Mouse (Mus musculus): ENCODE data around the gene Ftl1. TPM values are rescaled to one million over a fixed set of nuclear protein-coding genes. Genes with fewer than 3 reads are reported as not detected.

Gene Ftl1
- polyA plus RNA-seq, 1 experiment from 2014 or later: 4,320 TPM

- WGBS (ENCODE audit: insufficient replicate concordance): 62% methylated on average over 4 of the region's 5 CpGs
- no peaks in the 10 kb centered on the region for H3K9me3 ChIP-seq (replicated peaks; ENCODE audit: control insufficient read depth, low read length)
- no peaks in the 10 kb centered on the region for H3K27me3 ChIP-seq (ENCODE audit: control insufficient read depth, insufficient read depth, low read length)
- peak overlapping the region; percentile 93 for H3K27ac ChIP-seq (ENCODE audit: low read depth, low read length)
- peaks cover 26% of the 10 kb centered on the region for H3K36me3 ChIP-seq (ENCODE audit: control insufficient read depth, insufficient read depth, low read length)
- no peak overlapping the region for H3K4me3 ChIP-seq (ENCODE audit: low read depth, low read length)
- H3K4me2 ChIP-seq: peak overlapping the region; percentile 71
- H3K4me1 ChIP-seq (ENCODE audit: control insufficient read depth, insufficient read depth, low read length): peaks cover 36% of the 10 kb centered on the region
- no peak for ATAC-seq (replicated peaks; ENCODE audit: insufficient number of reproducible peaks, low FRiP score, low TSS enrichment)
- peak overlapping the region; percentile 70; the same call in 1 of the 2 replicates for H3K9ac ChIP-seq (ENCODE audit: low read depth, low read length)
These were observed 1.6 kb upstream of the Ftl1 start for GRCm38 (mm10) chr7:45461326-45461725.

GRCm38 (mm10) chr7:45460860-45461314 lies 1.2 kb upstream of the Ftl1 start:
- H3K9me3 ChIP-seq (replicated peaks; ENCODE audit: control insufficient read depth, low read length): no peaks in the 10 kb centered on the region
- 9% methylated on average over 13 of the region's 13 CpGs for WGBS (ENCODE audit: insufficient replicate concordance)
- H3K36me3 ChIP-seq (ENCODE audit: control insufficient read depth, insufficient read depth, low read length): peaks cover 26% of the 10 kb centered on the region
- peak overlapping the region; percentile 93 for H3K27ac ChIP-seq (ENCODE audit: low read depth, low read length)
- no peaks in the 10 kb centered on the region for H3K27me3 ChIP-seq (ENCODE audit: control insufficient read depth, insufficient read depth, low read length)
- peak overlapping the region; percentile 70 for H3K9ac ChIP-seq (ENCODE audit: low read depth, low read length)
- peak overlapping the region; percentile 71 for H3K4me2 ChIP-seq
- no peak for ATAC-seq (replicated peaks; ENCODE audit: insufficient number of reproducible peaks, low FRiP score, low TSS enrichment)
- peaks cover 33% of the 10 kb centered on the region for H3K4me1 ChIP-seq (ENCODE audit: control insufficient read depth, insufficient read depth, low read length)
- 0 out of 2 replicates have a peak overlapping the region, but pooled peaks have one; percentile 13 for H3K4me3 ChIP-seq (ENCODE audit: low read depth, low read length)

- peak overlapping the region; percentile 70 for H3K4me3 ChIP-seq (ENCODE audit: low read depth, low read length)
- peak overlapping the region; percentile 71 for H3K4me2 ChIP-seq
- peaks cover 23% of the 10 kb centered on the region for H3K36me3 ChIP-seq (ENCODE audit: control insufficient read depth, insufficient read depth, low read length)
- no peaks in the 10 kb centered on the region for H3K27me3 ChIP-seq (ENCODE audit: control insufficient read depth, insufficient read depth, low read length)
- peaks cover 28% of the 10 kb centered on the region for H3K4me1 ChIP-seq (ENCODE audit: control insufficient read depth, insufficient read depth, low read length)
- WGBS (ENCODE audit: insufficient replicate concordance): 63% methylated on average over 7 of the region's 7 CpGs
- H3K27ac ChIP-seq (ENCODE audit: low read depth, low read length): peak overlapping the region; percentile 93
- H3K9me3 ChIP-seq (replicated peaks; ENCODE audit: control insufficient read depth, low read length): no peaks in the 10 kb centered on the region
- ATAC-seq (replicated peaks; ENCODE audit: insufficient number of reproducible peaks, low FRiP score, low TSS enrichment): no peak
- H3K9ac ChIP-seq (ENCODE audit: low read depth, low read length): peak overlapping the region; percentile 70
These were observed 693 bp upstream of the Ftl1 start for GRCm38 (mm10) chr7:45460377-45460776.

GRCm38 (mm10) chr7:45458748-45459563 lies 728 bp downstream of the Ftl1 start:
- H3K36me3 ChIP-seq (ENCODE audit: control insufficient read depth, insufficient read depth, low read length): peaks cover 23% of the 10 kb centered on the region
- peak overlapping the region; percentile 70 for H3K4me3 ChIP-seq (ENCODE audit: low read depth, low read length)
- H3K27me3 ChIP-seq (ENCODE audit: control insufficient read depth, insufficient read depth, low read length): no peaks in the 10 kb centered on the region
- ATAC-seq (replicated peaks; ENCODE audit: insufficient number of reproducible peaks, low FRiP score, low TSS enrichment): peak; percentile 60
- peaks cover 27% of the 10 kb centered on the region for H3K4me1 ChIP-seq (ENCODE audit: control insufficient read depth, insufficient read depth, low read length)
- H3K27ac ChIP-seq (ENCODE audit: low read depth, low read length): peak overlapping the region; percentile 93
- no peaks in the 10 kb centered on the region for H3K9me3 ChIP-seq (replicated peaks; ENCODE audit: control insufficient read depth, low read length)
- peak overlapping the region; percentile 80 for H3K4me2 ChIP-seq
- H3K9ac ChIP-seq (ENCODE audit: low read depth, low read length): peak overlapping the region; percentile 94
- WGBS (ENCODE audit: insufficient replicate concordance): under 1% methylated on average over 42 of the region's 43 CpGs

- ATAC-seq (replicated peaks; ENCODE audit: insufficient number of reproducible peaks, low FRiP score, low TSS enrichment): no peak
- WGBS (ENCODE audit: insufficient replicate concordance): 56% methylated on average over 9 of the region's 10 CpGs
- H3K9ac ChIP-seq (ENCODE audit: low read depth, low read length): peak overlapping the region; percentile 49
- H3K4me1 ChIP-seq (ENCODE audit: control insufficient read depth, insufficient read depth, low read length): peaks cover 27% of the 10 kb centered on the region
- H3K27ac ChIP-seq (ENCODE audit: low read depth, low read length): peak overlapping the region; percentile 57
- peak overlapping the region; percentile 70 for H3K4me3 ChIP-seq (ENCODE audit: low read depth, low read length)
- H3K9me3 ChIP-seq (replicated peaks; ENCODE audit: control insufficient read depth, low read length): no peaks in the 10 kb centered on the region
- H3K36me3 ChIP-seq (ENCODE audit: control insufficient read depth, insufficient read depth, low read length): peaks cover 21% of the 10 kb centered on the region
- peak overlapping the region; percentile 80 for H3K4me2 ChIP-seq
- no peaks in the 10 kb centered on the region for H3K27me3 ChIP-seq (ENCODE audit: control insufficient read depth, insufficient read depth, low read length)
These were observed 2.3 kb downstream of the Ftl1 start for GRCm38 (mm10) chr7:45457204-45458060.

GRCm38 (mm10) chr7:45456721-45457203 lies 2.9 kb downstream of the Ftl1 start:
- peak overlapping the region; percentile 49 for H3K9ac ChIP-seq (ENCODE audit: low read depth, low read length)
- no peak for ATAC-seq (replicated peaks; ENCODE audit: insufficient number of reproducible peaks, low FRiP score, low TSS enrichment)
- H3K36me3 ChIP-seq (ENCODE audit: control insufficient read depth, insufficient read depth, low read length): peaks cover 18% of the 10 kb centered on the region
- H3K27me3 ChIP-seq (ENCODE audit: control insufficient read depth, insufficient read depth, low read length): no peaks in the 10 kb centered on the region
- WGBS (ENCODE audit: insufficient replicate concordance): 50% methylated on average over 9 of the region's 9 CpGs
- peaks cover 27% of the 10 kb centered on the region for H3K4me1 ChIP-seq (ENCODE audit: control insufficient read depth, insufficient read depth, low read length)
- peak overlapping the region; percentile 57 for H3K27ac ChIP-seq (ENCODE audit: low read depth, low read length)
- H3K4me3 ChIP-seq (ENCODE audit: low read depth, low read length): peak overlapping the region; percentile 70
- no peaks in the 10 kb centered on the region for H3K9me3 ChIP-seq (replicated peaks; ENCODE audit: control insufficient read depth, low read length)
- peak overlapping the region; percentile 80 for H3K4me2 ChIP-seq

GRCm38 (mm10) chr7:45455932-45456696 lies 3.6 kb downstream of the Ftl1 start:
- no peak overlapping the region for H3K4me2 ChIP-seq
- H3K27ac ChIP-seq (ENCODE audit: low read depth, low read length): peak overlapping the region; percentile 57; the same call in 1 of the 2 replicates
- H3K27me3 ChIP-seq (ENCODE audit: control insufficient read depth, insufficient read depth, low read length): no peaks in the 10 kb centered on the region
- 0 out of 2 replicates have a peak overlapping the region, but pooled peaks have one; percentile 8 for H3K4me3 ChIP-seq (ENCODE audit: low read depth, low read length)
- ATAC-seq (replicated peaks; ENCODE audit: insufficient number of reproducible peaks, low FRiP score, low TSS enrichment): no peak
- H3K36me3 ChIP-seq (ENCODE audit: control insufficient read depth, insufficient read depth, low read length): peaks cover 18% of the 10 kb centered on the region
- H3K9ac ChIP-seq (ENCODE audit: low read depth, low read length): no peak overlapping the region
- H3K4me1 ChIP-seq (ENCODE audit: control insufficient read depth, insufficient read depth, low read length): peaks cover 26% of the 10 kb centered on the region
- 77% methylated on average over 13 of the region's 13 CpGs for WGBS (ENCODE audit: insufficient replicate concordance)
- no peaks in the 10 kb centered on the region for H3K9me3 ChIP-seq (replicated peaks; ENCODE audit: control insufficient read depth, low read length)

GRCm38 (mm10) chr7:45454971-45455370 lies 4.7 kb downstream of the Ftl1 start:
- H3K9ac ChIP-seq (ENCODE audit: low read depth, low read length): no peak overlapping the region
- no peak overlapping the region for H3K4me3 ChIP-seq (ENCODE audit: low read depth, low read length)

More at GRCm38 (mm10) chr7:45454971-45455370, 4.7 kb downstream of the Ftl1 start:
- ATAC-seq (replicated peaks; ENCODE audit: insufficient number of reproducible peaks, low FRiP score, low TSS enrichment): no peak
- Histone ChIP-seq H3K36me3 (ENCODE audit: control insufficient read depth, insufficient read depth, low read length) (peaks cover 18% of the 10 kb centered on the region), H3K27me3 (ENCODE audit: control insufficient read depth, insufficient read depth, low read length) (no peaks in the 10 kb centered on the region), H3K9me3 (replicated peaks; ENCODE audit: control insufficient read depth, low read length) (no peaks in the 10 kb centered on the region), H3K4me1 (ENCODE audit: control insufficient read depth, insufficient read depth, low read length) (peaks cover 16% of the 10 kb centered on the region), H3K27ac (ENCODE audit: low read depth, low read length) (no peak overlapping the region), H3K4me2 (no peak overlapping the region)
- 87% methylated on average over 15 of the region's 15 CpGs for WGBS (ENCODE audit: insufficient replicate concordance)

Data from heart, embryonic 11.5 days (tissue).